Mouse (Mus musculus) erythroblast, embryonic 14.5 days (primary cell): ENCODE data around the gene Nfkbib. TPM values are rescaled to one million over a fixed set of nuclear protein-coding genes. Genes with fewer than 3 reads are reported as not detected.

Source experiments
- H3K27me3 ChIP-seq: 2 replicates; pipeline ENCODE4 v1.6.1; 2012; ENCODE audit warnings: inconsistent platforms; ENCODE audit not compliant: control insufficient read depth
- H3K36me3 ChIP-seq: 2 replicates; pipeline ENCODE4 v1.6.1; 2012; ENCODE audit warnings: mild to moderate bottlenecking, inconsistent platforms; ENCODE audit not compliant: control insufficient read depth
- H3K4me1 ChIP-seq: 2 replicates; pipeline ENCODE4 v1.6.1; 2012; ENCODE audit warnings: inconsistent platforms; ENCODE audit not compliant: control insufficient read depth
- H3K4me3 ChIP-seq: replicated peaks from 2 replicates; pipeline ENCODE3; 2012; ENCODE audit warnings: moderate library complexity, mild to moderate bottlenecking, inconsistent platforms
- H3K9me3 ChIP-seq: 2 replicates; pipeline ENCODE4 v1.6.1; 2012; ENCODE audit warnings: low read length, inconsistent platforms, mixed read lengths; ENCODE audit not compliant: control insufficient read depth
- GATA1 ChIP-seq: IDR thresholded peaks from 2 replicates; pipeline ENCODE4 v1.6.1; 2012; ENCODE audit warnings: low read length, inconsistent platforms, mixed read lengths
- TAL1 ChIP-seq: IDR thresholded peaks from 3 replicates; pipeline ENCODE4 v1.6.1; 2012; ENCODE audit warnings: low read length, inconsistent platforms, mixed read lengths
- polyA plus RNA-seq: library from polyadenylated mRNA; stranded (reverse); fragments of >175 nt; gene quantifications from 2 replicates; pipeline ENCODE4 v1.2.3, GENCODE M21; 2012

Gene Nfkbib
- polyA plus RNA-seq, 1 experiment: 20.1 TPM

DNA sequence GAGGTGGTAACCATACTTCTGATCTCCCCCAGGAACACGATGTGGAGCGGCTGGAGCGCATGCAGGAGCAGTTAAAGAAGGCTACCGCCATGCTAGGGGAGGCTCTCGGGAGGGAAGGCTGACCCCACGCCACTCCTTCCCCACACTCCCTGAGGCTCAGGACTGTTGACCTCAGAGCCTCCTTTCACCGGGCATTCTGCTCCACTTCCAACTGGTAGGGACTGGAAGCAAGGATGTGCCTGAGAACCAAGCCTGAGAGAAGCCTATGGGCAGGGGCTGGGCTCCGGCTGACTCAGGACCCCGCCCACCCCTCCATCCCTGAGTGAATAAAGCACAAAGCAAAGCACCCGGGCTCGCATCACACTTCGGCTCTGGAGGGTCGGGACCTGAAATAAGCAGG is 8.7 kb downstream of the Nfkbib start:
- TF ChIP-seq GATA1 (no peak), TAL1 (no peak)
- no peak overlapping the region for H3K4me3 ChIP-seq
- no peaks in the 10 kb centered on the region for H3K9me3 ChIP-seq
- no peaks in the 10 kb centered on the region for H3K4me1 ChIP-seq
- peaks cover 23% of the 10 kb centered on the region for H3K27me3 ChIP-seq
- H3K36me3 ChIP-seq: peaks cover 55% of the 10 kb centered on the region

DNA sequence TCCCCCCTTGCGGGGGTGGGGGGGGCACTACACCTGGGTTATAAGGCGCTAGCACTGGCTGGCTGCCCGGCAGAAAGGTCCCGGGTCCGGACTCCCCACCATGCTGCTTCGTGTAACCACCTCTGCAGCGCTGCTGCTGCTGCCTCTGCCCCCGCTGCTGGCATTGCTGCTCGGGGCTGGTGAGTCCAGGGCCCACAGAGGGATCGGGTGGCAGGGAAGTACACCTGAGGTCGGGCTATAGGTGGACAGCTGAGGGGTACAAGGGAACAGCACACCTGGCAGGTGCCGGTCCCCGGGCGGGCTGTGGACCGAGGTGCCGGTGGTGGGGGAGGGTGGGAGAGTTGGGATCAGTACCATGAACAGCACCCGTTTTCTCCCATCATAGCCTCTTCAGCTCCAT is 11.2 kb downstream of the Nfkbib start, which contains the start of gene Ccer2:
Gene Ccer2, plus strand, starts transcription at position 96 of the 400 bp plus-strand sequence.
- Histone ChIP-seq H3K4me3 (no peak within 1 kb of the TSS), H3K36me3 (peaks cover 48% of the 10 kb centered on the region), H3K4me1 (no peaks in the 10 kb centered on the region), H3K9me3 (no peaks in the 10 kb centered on the region), H3K27me3 (peaks cover 23% of the 10 kb centered on the region)
- no peak for TF ChIP-seq GATA1
- no peak for TF ChIP-seq TAL1

DNA sequence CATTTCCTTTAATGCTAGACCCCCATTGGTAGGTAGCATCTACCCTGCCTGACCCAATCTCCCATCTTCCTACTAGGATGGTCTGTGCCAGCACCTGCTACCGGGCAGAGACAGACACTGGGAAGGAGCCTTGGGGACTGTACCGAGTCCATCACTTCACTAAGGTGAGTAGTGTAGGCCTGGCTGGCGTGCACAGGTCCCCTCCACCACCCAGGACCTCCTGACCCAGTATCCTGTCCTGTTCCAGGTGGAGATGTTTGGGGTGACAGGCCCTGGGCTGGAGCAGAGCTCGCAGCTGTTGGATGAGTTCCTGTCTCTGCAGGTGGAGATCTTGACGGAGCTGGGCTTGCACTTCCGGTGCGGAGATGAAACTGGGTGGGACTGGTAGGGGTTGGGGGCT is 17.4 kb downstream of the Nfkbib start:
- Histone ChIP-seq H3K36me3 (peaks cover 61% of the 10 kb centered on the region), H3K9me3 (no peaks in the 10 kb centered on the region), H3K4me3 (no peak overlapping the region), H3K4me1 (peaks cover 3% of the 10 kb centered on the region), H3K27me3 (no peaks in the 10 kb centered on the region)
- TF ChIP-seq GATA1 (no peak), TAL1 (no peak)

DNA sequence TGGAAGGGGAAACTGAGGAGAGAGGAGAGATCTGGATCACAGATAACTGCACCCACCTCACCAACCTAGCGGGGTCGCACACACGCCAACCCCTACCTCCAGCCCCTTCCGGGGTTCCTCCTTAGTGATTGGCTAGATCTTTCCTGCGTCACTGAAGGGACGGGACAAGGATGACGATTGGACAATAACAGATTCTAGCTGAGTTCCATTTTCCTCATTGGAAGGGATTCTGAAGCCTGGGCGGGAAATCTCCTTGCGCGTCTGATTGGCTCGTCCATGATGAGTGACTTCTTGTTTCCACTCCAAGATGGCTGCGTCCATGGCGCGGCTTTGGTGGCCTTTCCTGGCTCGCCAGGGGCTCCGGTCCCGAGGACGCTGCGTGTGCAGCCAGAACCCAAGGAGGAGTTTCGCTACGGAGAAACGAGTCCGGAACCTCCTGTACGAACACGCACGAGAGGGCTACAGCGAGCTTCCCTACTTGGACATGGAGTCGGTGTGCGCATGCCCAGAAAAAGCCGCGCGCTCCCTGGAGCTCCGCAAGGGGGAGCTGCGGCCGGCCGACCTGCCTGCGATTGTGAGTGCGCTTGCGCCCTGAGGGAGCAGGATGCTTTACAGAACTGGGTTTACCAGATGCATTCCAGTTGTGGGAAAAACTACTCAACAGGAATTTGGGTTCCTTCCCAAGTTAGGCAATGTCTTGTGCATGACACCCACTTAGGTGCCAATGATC is 25.4 kb downstream of the Nfkbib start, which contains the start of the genes Mrps12 and Sars2:
Gene Mrps12, minus strand, starts transcription at position 112 of the 730 bp plus-strand sequence.
Gene Sars2, plus strand, starts transcription at position 284 of the 730 bp plus-strand sequence.
- no peaks in the 10 kb centered on the region for H3K27me3 ChIP-seq
- peaks cover 57% of the 10 kb centered on the region for H3K36me3 ChIP-seq
- peak within 1 kb of the TSS; percentile 89 for H3K4me3 ChIP-seq
- TF ChIP-seq GATA1 (0 out of 2 replicates have a peak, but pooled peaks have one; percentile 24), TAL1 (no peak)
- H3K9me3 ChIP-seq: no peaks in the 10 kb centered on the region
- peaks cover 32% of the 10 kb centered on the region for H3K4me1 ChIP-seq

DNA sequence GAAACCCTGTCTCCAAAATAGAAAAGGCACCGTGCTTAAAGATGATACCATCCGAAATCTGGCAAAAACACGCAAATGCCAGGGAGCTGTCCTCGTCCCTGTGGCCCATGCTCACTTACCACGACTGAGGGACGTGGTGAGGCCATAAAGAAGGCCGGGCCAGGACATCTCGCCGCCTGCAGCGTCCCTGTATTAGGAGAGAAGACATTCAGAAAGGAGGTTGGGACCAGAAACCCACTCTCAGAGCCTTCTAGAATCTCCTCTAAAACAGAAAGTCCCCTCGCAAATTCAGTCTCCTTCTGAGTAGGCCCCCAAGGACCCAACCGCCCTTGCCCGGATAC is 26.0 kb downstream of the Nfkbib start:
- Histone ChIP-seq H3K9me3 (no peaks in the 10 kb centered on the region), H3K4me3 (peak overlapping the region; percentile 89), H3K36me3 (peaks cover 52% of the 10 kb centered on the region), H3K4me1 (peaks cover 32% of the 10 kb centered on the region), H3K27me3 (no peaks in the 10 kb centered on the region)
- TF ChIP-seq TAL1 (no peak), GATA1 (no peak)

DNA sequence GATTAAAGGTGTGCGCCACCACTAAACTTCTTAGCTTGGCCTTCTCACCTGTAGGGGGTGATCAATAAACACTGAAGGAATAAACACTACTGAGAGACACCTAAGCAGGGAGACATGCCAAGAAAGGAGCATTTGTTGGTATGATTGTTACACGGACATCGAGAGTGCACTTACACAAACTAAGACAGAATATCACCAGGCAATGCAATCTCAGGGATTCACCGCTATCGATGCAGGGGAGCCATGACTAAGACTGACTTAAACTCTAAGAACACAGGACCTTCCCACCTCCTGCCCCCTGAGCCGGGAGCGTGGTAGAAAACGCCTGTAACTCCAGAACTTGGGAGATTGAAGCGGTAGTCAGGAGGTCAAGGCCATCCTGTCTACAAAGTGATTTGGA is 26.4 kb downstream of the Nfkbib start:
- H3K9me3 ChIP-seq: no peaks in the 10 kb centered on the region
- H3K4me3 ChIP-seq: peak overlapping the region; percentile 89
- peaks cover 32% of the 10 kb centered on the region for H3K4me1 ChIP-seq
- H3K27me3 ChIP-seq: no peaks in the 10 kb centered on the region
- peaks cover 48% of the 10 kb centered on the region for H3K36me3 ChIP-seq
- TF ChIP-seq GATA1 (no peak), TAL1 (no peak)

DNA sequence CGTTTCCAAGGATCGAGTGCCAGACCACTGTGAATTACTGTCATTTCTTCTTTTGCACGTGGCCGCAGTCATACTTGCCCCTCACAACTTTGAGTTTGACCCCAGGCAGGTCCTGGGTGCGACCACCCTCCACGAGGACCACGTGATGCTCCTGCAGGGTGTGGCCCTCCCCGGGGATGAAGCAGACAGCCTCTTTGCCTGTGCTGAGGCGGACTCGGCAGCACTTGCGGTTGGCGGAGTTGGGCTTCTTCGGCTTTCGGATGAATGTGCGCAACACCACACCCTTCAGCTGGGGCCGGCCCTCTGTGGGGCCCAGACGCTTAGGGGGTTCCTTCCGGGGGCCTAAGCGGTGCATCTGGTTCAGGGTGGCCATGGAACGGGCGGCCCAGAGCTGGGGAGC is 27.5 kb downstream of the Nfkbib start:
- Histone ChIP-seq H3K4me1 (peaks cover 32% of the 10 kb centered on the region), H3K27me3 (no peaks in the 10 kb centered on the region), H3K36me3 (peaks cover 41% of the 10 kb centered on the region), H3K4me3 (no peak overlapping the region), H3K9me3 (no peaks in the 10 kb centered on the region)
- TF ChIP-seq TAL1 (no peak), GATA1 (no peak)

DNA sequence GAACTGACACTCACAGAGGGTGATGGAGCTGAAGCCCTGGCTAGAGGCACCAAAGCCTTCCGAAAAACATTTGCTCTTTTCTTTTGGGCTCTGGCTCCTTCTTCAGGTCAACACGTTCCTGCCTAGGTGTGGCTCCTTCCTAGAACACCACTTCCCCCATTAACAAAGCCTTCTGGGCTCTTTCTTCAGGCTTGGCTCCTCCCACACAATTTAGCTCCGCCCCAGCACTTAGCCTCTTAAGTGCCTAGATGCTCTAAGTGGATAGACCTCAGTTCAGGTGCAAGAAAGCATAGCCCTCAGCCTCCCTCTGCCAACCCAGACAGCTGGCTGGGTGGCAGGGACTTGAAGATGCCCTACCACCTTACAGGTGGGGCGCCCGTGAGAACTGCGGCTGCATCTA is 31.6 kb downstream of the Nfkbib start:
- Histone ChIP-seq H3K27me3 (peaks cover 22% of the 10 kb centered on the region), H3K9me3 (peaks cover 8% of the 10 kb centered on the region), H3K4me1 (peaks cover 29% of the 10 kb centered on the region), H3K36me3 (peaks cover 32% of the 10 kb centered on the region), H3K4me3 (no peak overlapping the region)
- TF ChIP-seq GATA1 (no peak), TAL1 (no peak)

DNA sequence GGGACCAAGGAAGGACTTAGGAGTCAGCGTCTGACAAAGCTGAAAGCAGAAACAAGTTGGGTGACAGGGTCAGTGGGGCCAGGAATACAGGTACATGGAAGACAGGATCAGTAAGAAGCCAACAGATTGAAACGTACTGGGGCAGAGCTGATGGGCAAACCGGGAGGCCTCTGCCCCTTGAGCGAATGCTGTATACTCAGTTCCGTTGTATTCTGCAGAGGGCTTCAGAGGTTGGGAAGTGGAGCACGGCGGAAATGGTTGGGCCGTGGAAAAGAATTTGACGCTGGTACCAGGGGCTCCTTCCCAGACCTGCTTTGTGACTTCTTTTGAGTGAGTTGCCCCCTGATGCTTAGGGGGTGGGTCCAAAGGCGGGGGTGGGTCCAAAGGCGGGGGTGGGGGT is 34.1 kb downstream of the Nfkbib start:
- Histone ChIP-seq H3K9me3 (peaks cover 8% of the 10 kb centered on the region), H3K4me1 (peaks cover 20% of the 10 kb centered on the region), H3K36me3 (peaks cover 10% of the 10 kb centered on the region), H3K4me3 (peak overlapping the region; percentile 58), H3K27me3 (peaks cover 23% of the 10 kb centered on the region)
- TF ChIP-seq GATA1: no peak
- no peak for TF ChIP-seq TAL1
